Mouse (Mus musculus) thymus, adult 2 months (tissue): ENCODE data around the gene Commd4. TPM values are rescaled to one million over a fixed set of nuclear protein-coding genes. Genes with fewer than 3 reads are reported as not detected.

ENCODE experiments used
- DNase-seq: peaks from one replicate; pipeline ENCODE4 v3.0.0; 2021
- H3K27ac ChIP-seq: fragments of 200-500 bp; 2 replicates; pipeline ENCODE4 v1.5.1; 2012; ENCODE audit warnings: low read length, control low read depth; ENCODE audit not compliant: control insufficient read depth, insufficient read depth
- H3K27me3 ChIP-seq: fragments of 200-500 bp; 2 replicates; pipeline ENCODE4 v1.6.1; 2012; ENCODE audit warnings: mild to moderate bottlenecking, low read length, moderate library complexity, mixed read lengths; ENCODE audit not compliant: control insufficient read depth, insufficient read depth
- H3K36me3 ChIP-seq: fragments of 200-500 bp; 2 replicates; pipeline ENCODE4 v1.6.1; 2012; ENCODE audit warnings: mild to moderate bottlenecking, low read length, moderate library complexity; ENCODE audit not compliant: control insufficient read depth, insufficient read depth
- H3K4me1 ChIP-seq: fragments of 200-500 bp; replicated peaks from 2 replicates; pipeline ENCODE4 v1.6.1; 2012; ENCODE audit warnings: low read length; ENCODE audit not compliant: control insufficient read depth, insufficient read depth
- H3K4me3 ChIP-seq: fragments of 200-500 bp; 2 replicates; pipeline ENCODE4 v1.5.1; 2012; ENCODE audit warnings: mild to moderate bottlenecking, low read length, control low read depth, moderate library complexity; ENCODE audit not compliant: control insufficient read depth, insufficient read depth
- CTCF ChIP-seq: fragments of 200-500 bp; IDR thresholded peaks from 2 replicates; pipeline ENCODE4 v1.5.1; 2012; ENCODE audit warnings: mild to moderate bottlenecking, control low read depth, low read length, moderate library complexity, borderline replicate concordance; ENCODE audit not compliant: control insufficient read depth, poor library complexity, insufficient read depth; ENCODE audit errors: extremely low read depth
- POLR2A ChIP-seq: fragments of 200-500 bp; IDR thresholded peaks from 2 replicates; pipeline ENCODE4 v1.6.1; 2012; ENCODE audit warnings: mild to moderate bottlenecking, low read length, control low read depth, moderate library complexity; ENCODE audit not compliant: control insufficient read depth, poor library complexity, insufficient read depth; ENCODE audit errors: extremely low read depth
- WGBS: fragments of 180-500 bp; shearing (Covaris S2); methylation state at CpG from one replicate; pipeline ENCODE4 v1.1.7; 2018; 5-methylcytosine and 5-hydroxymethylcytosine counted together
- polyA plus RNA-seq: library from polyadenylated mRNA; depleted of rRNA; stranded (reverse); fragments of >200 nt; gene quantifications from 2 replicates; pipeline ENCODE4 v1.2.3, GENCODE M21; 2012; rRNA removed

Gene Commd4
- polyA plus RNA-seq, 1 experiment = 366 TPM

GRCm38 (mm10) chr9:57137246-57137645 is 20.9 kb downstream of the Commd4 start:
- no peak overlapping the region for H3K27ac ChIP-seq
- no peaks in the 10 kb centered on the region; the same call in 1 of the 2 replicates for H3K36me3 ChIP-seq
- H3K27me3 ChIP-seq = no peaks in the 10 kb centered on the region
- no peak for TF ChIP-seq CTCF
- no peak overlapping the region for H3K4me3 ChIP-seq
- no peak for DNase-seq
- 94% methylated on average over 6 of the region's 6 CpGs for WGBS
- H3K4me1 ChIP-seq = no peaks in the 10 kb centered on the region

- TF ChIP-seq POLR2A (no peak; the same call in none of the 2 replicates), CTCF (peak; percentile 78)
- Histone ChIP-seq H3K4me1 (peaks cover 6% of the 10 kb centered on the region), H3K27ac (peak within 1 kb of the TSS; percentile 90), H3K27me3 (no peaks in the 10 kb centered on the region), H3K4me3 (peak within 1 kb of the TSS; percentile 92), H3K36me3 (peaks cover 25% of the 10 kb centered on the region)
- WGBS = under 1% methylated on average over 58 of the region's 58 CpGs
- peak; percentile 95 for DNase-seq
Observed at GRCm38 (mm10) chr9:57130577-57131433, 27.3 kb downstream of the Commd4 start, which contains the start of gene Man2c1. Gene Man2c1, plus strand, starts transcription at chr9:57130690.

- Histone ChIP-seq H3K27ac (no peak overlapping the region), H3K36me3 (peaks cover 37% of the 10 kb centered on the region), H3K27me3 (no peaks in the 10 kb centered on the region), H3K4me1 (peaks cover 6% of the 10 kb centered on the region), H3K4me3 (no peak overlapping the region)
- TF ChIP-seq CTCF = no peak
- TF ChIP-seq POLR2A = no peak
- DNase-seq = no peak
Observed at GRCm38 (mm10) chr9:57129641-57130040, 28.5 kb downstream of the Commd4 start.

- H3K27ac ChIP-seq = no peak overlapping the region
- TF ChIP-seq CTCF (no peak), POLR2A (no peak)
- H3K36me3 ChIP-seq = peaks cover 78% of the 10 kb centered on the region
- 96% methylated on average over 13 of the region's 13 CpGs for WGBS
- DNase-seq = no peak
- no peaks in the 10 kb centered on the region for H3K4me1 ChIP-seq
- no peak overlapping the region for H3K4me3 ChIP-seq
- no peaks in the 10 kb centered on the region for H3K27me3 ChIP-seq
Observed at GRCm38 (mm10) chr9:57117261-57117755, 40.8 kb downstream of the Commd4 start.

Other genes with a start within 250 kb of the Commd4 start
- 15.0 and 15.6 TPM in 2 replicates for gene Snx33, start 230.0 kb downstream of the Commd4 start, polyA plus RNA-seq
- gene Imp3, start 220.9 kb downstream of the Commd4 start, polyA plus RNA-seq = 315 and 327 TPM in 2 replicates
- 6.1 and 6.3 TPM in 2 replicates for gene Snupn, start 207.5 kb downstream of the Commd4 start, polyA plus RNA-seq
- gene Ptpn9, start 163.4 kb downstream of the Commd4 start, polyA plus RNA-seq = 15.0 and 20.5 TPM in 2 replicates
- 237 and 282 TPM in 2 replicates for gene Sin3a, start 86.3 kb downstream of the Commd4 start, polyA plus RNA-seq
- gene Man2c1, start 27.6 kb downstream of the Commd4 start, polyA plus RNA-seq = 230 and 269 TPM in 2 replicates
- gene Neil1, start 10.0 kb downstream of the Commd4 start, polyA plus RNA-seq = 47.2 and 49.1 TPM in 2 replicates
- gene Trcg1, start 78.2 kb upstream of the Commd4 start, polyA plus RNA-seq = 0.03 and 0.06 TPM in 2 replicates
- gene 1700017B05Rik, start 104.3 kb upstream of the Commd4 start, polyA plus RNA-seq = 43.5 and 54.4 TPM in 2 replicates